Mouse (Mus musculus) hindbrain, embryonic 16.5 days (tissue): Measurements from ENCODE around the gene Papln. TPM values are rescaled to one million over a fixed set of nuclear protein-coding genes. Genes with fewer than 3 reads are reported as not detected.

ENCODE experiments used
- ATAC-seq: fragments of 200-750 bp; cut with Nextera tagmentation; 2 replicates; pipeline ENCODE4 v1.8.0; 2017; ENCODE audit warnings: moderate TSS enrichment, moderate library complexity
- H3K27ac ChIP-seq: fragments of 300-500 bp; sonication (generic); 2 replicates; pipeline ENCODE4 v1.5.1; 2014; ENCODE audit warnings: low read depth, mild to moderate bottlenecking, control low read depth, low read length, moderate library complexity
- H3K27me3 ChIP-seq: fragments of 300-500 bp; sonication (generic); replicated peaks from 2 replicates; pipeline ENCODE4 v1.6.1; 2014; ENCODE audit warnings: low read length; ENCODE audit not compliant: control insufficient read depth, insufficient read depth
- H3K36me3 ChIP-seq: fragments of 300-500 bp; sonication (generic); 2 replicates; pipeline ENCODE4 v1.6.1; 2014; ENCODE audit warnings: mild to moderate bottlenecking, low read length, moderate library complexity, mixed read lengths; ENCODE audit not compliant: control insufficient read depth, insufficient read depth
- H3K4me1 ChIP-seq: fragments of 300-500 bp; sonication (generic); 2 replicates; pipeline ENCODE4 v1.6.1; 2014; ENCODE audit warnings: low read depth, low read length; ENCODE audit not compliant: control insufficient read depth, insufficient read depth
- H3K4me2 ChIP-seq: fragments of 300-500 bp; sonication (generic); 2 replicates; pipeline ENCODE4 v1.6.1; 2014; ENCODE audit warnings: mild to moderate bottlenecking, low read length, control low read depth, moderate library complexity
- H3K4me3 ChIP-seq: fragments of 300-500 bp; sonication (generic); 2 replicates; pipeline ENCODE4 v1.5.1; 2014; ENCODE audit warnings: mild to moderate bottlenecking, low read length, control low read depth, moderate library complexity
- H3K9ac ChIP-seq: fragments of 300-500 bp; sonication (generic); 2 replicates; pipeline ENCODE4 v1.6.1; 2014; ENCODE audit warnings: low read depth, mild to moderate bottlenecking, control low read depth, low read length, moderate library complexity
- H3K9me3 ChIP-seq: fragments of 300-500 bp; sonication (generic); 2 replicates; pipeline ENCODE4 v1.6.1; 2014; ENCODE audit warnings: mild to moderate bottlenecking, low read length, moderate library complexity; ENCODE audit not compliant: control insufficient read depth
- WGBS: fragments of 180-500 bp; shearing (Covaris S2); extraction: QIAGEN DNeasy Blood & Tissue Kit; methylation state at CpG from one replicate; pipeline ENCODE4 v1.1.7; 2014; 5-methylcytosine and 5-hydroxymethylcytosine counted together
- polyA plus RNA-seq: library from polyadenylated mRNA; unstranded; fragments of >200 nt; fragmentation: Nextera tagmentation; extraction: Ambion mirVana; gene quantifications from 2 replicates; pipeline ENCODE4 v1.2.1, GENCODE M21; 2015

Papln gene
- polyA plus RNA-seq, 1 experiment from 2014 or later: 0.31 TPM

GRCm38 (mm10) chr12:83795051-83795450 lies 31.6 kb downstream of the Papln start:
- no peak for ATAC-seq
- H3K9me3 ChIP-seq: no peaks in the 10 kb centered on the region
- H3K4me2 ChIP-seq: no peak overlapping the region
- H3K4me3 ChIP-seq: no peak overlapping the region
- no peak overlapping the region for H3K9ac ChIP-seq
- H3K27me3 ChIP-seq: no peaks in the 10 kb centered on the region
- WGBS: 71% methylated on average over 2 of the region's 2 CpGs
- H3K27ac ChIP-seq: no peak overlapping the region
- no peaks in the 10 kb centered on the region for H3K4me1 ChIP-seq
- 0 out of 2 replicates have a peak, but pooled peaks cover 7% of the 10 kb centered on the region for H3K36me3 ChIP-seq

- H3K36me3 ChIP-seq: 0 out of 2 replicates have a peak, but pooled peaks cover 7% of the 10 kb centered on the region
- H3K4me1 ChIP-seq: no peaks in the 10 kb centered on the region
- no peak for ATAC-seq
- H3K4me2 ChIP-seq: no peak overlapping the region
- H3K27ac ChIP-seq: no peak overlapping the region
- H3K9me3 ChIP-seq: no peaks in the 10 kb centered on the region
- 93% methylated on average over 7 of the region's 7 CpGs for WGBS
- H3K27me3 ChIP-seq: no peaks in the 10 kb centered on the region
- no peak overlapping the region for H3K9ac ChIP-seq
- H3K4me3 ChIP-seq: no peak overlapping the region
These were observed 32.2 kb downstream of the Papln start for GRCm38 (mm10) chr12:83795586-83795985.

- Histone ChIP-seq H3K9ac (no peak overlapping the region), H3K4me1 (no peaks in the 10 kb centered on the region), H3K27me3 (no peaks in the 10 kb centered on the region), H3K36me3 (0 out of 2 replicates have a peak, but pooled peaks cover 7% of the 10 kb centered on the region), H3K27ac (no peak overlapping the region), H3K4me2 (no peak overlapping the region), H3K4me3 (no peak overlapping the region), H3K9me3 (no peaks in the 10 kb centered on the region)
- WGBS: 83% methylated on average over 5 of the region's 5 CpGs
- ATAC-seq: no peak
These were observed 34.9 kb downstream of the Papln start for GRCm38 (mm10) chr12:83798313-83798712.

GRCm38 (mm10) chr12:83800943-83801342 lies 37.5 kb downstream of the Papln start:
- no peak overlapping the region for H3K4me3 ChIP-seq
- WGBS: 41% methylated on average over 9 of the region's 9 CpGs
- H3K9me3 ChIP-seq: peaks cover 4% of the 10 kb centered on the region
- no peak overlapping the region for H3K4me2 ChIP-seq
- H3K9ac ChIP-seq: no peak overlapping the region
- no peaks in the 10 kb centered on the region for H3K27me3 ChIP-seq
- ATAC-seq: peak; percentile 80
- peaks cover 25% of the 10 kb centered on the region for H3K36me3 ChIP-seq
- no peaks in the 10 kb centered on the region for H3K4me1 ChIP-seq
- H3K27ac ChIP-seq: no peak overlapping the region

- no peaks in the 10 kb centered on the region for H3K27me3 ChIP-seq
- 95% methylated on average over 7 of the region's 7 CpGs for WGBS
- H3K4me1 ChIP-seq: no peaks in the 10 kb centered on the region
- H3K9me3 ChIP-seq: peaks cover 9% of the 10 kb centered on the region
- no peak for ATAC-seq
- peaks cover 38% of the 10 kb centered on the region for H3K36me3 ChIP-seq
- no peak overlapping the region for H3K4me3 ChIP-seq
- no peak overlapping the region for H3K9ac ChIP-seq
- no peak overlapping the region for H3K27ac ChIP-seq
- no peak overlapping the region for H3K4me2 ChIP-seq
These were observed 40.2 kb downstream of the Papln start for GRCm38 (mm10) chr12:83803641-83804040.

- H3K27me3 ChIP-seq: no peaks in the 10 kb centered on the region
- no peak overlapping the region for H3K4me2 ChIP-seq
- WGBS: 92% methylated on average over 3 of the region's 3 CpGs
- H3K36me3 ChIP-seq: peaks cover 7% of the 10 kb centered on the region
- ATAC-seq: no peak
- H3K4me1 ChIP-seq: no peaks in the 10 kb centered on the region
- no peaks in the 10 kb centered on the region for H3K9me3 ChIP-seq
- H3K27ac ChIP-seq: no peak overlapping the region
- no peak overlapping the region for H3K4me3 ChIP-seq
- no peak overlapping the region for H3K9ac ChIP-seq
These were observed 48.5 kb downstream of the Papln start for GRCm38 (mm10) chr12:83811901-83812300.

GRCm38 (mm10) chr12:83816616-83817015 lies 53.2 kb downstream of the Papln start:
- 86% methylated on average over 1 of the region's 1 CpGs for WGBS
- Histone ChIP-seq H3K27me3 (no peaks in the 10 kb centered on the region), H3K27ac (no peak overlapping the region), H3K9me3 (no peaks in the 10 kb centered on the region), H3K4me1 (no peaks in the 10 kb centered on the region), H3K36me3 (no peaks in the 10 kb centered on the region), H3K9ac (no peak overlapping the region), H3K4me3 (no peak overlapping the region), H3K4me2 (no peak overlapping the region)
- no peak for ATAC-seq

- H3K9ac ChIP-seq: no peak overlapping the region
- no peaks in the 10 kb centered on the region for H3K4me1 ChIP-seq
- H3K4me2 ChIP-seq: no peak overlapping the region
- H3K4me3 ChIP-seq: no peak overlapping the region
- H3K9me3 ChIP-seq: no peaks in the 10 kb centered on the region
- H3K27ac ChIP-seq: no peak overlapping the region
- no peaks in the 10 kb centered on the region for H3K27me3 ChIP-seq
- ATAC-seq: no peak
- peaks cover 5% of the 10 kb centered on the region for H3K36me3 ChIP-seq
- WGBS: 89% methylated on average over 3 of the region's 3 CpGs
These were observed 67.0 kb downstream of the Papln start for GRCm38 (mm10) chr12:83830424-83830823.

GRCm38 (mm10) chr12:83833979-83834378 lies 70.5 kb downstream of the Papln start:
- Histone ChIP-seq H3K36me3 (peaks cover 13% of the 10 kb centered on the region), H3K4me3 (no peak overlapping the region), H3K9me3 (no peaks in the 10 kb centered on the region), H3K4me2 (no peak overlapping the region), H3K27ac (no peak overlapping the region), H3K4me1 (no peaks in the 10 kb centered on the region), H3K9ac (no peak overlapping the region), H3K27me3 (no peaks in the 10 kb centered on the region)
- no peak for ATAC-seq
- 95% methylated on average over 3 of the region's 3 CpGs for WGBS
